Mouse (Mus musculus) telencephalon, adult 2 months (tissue): ENCODE measurements around the gene Paf1.

Experiments used
- DNase-seq: peaks from one replicate; pipeline ENCODE4 v3.0.0-alpha.2; 2011; ENCODE audit warnings: low read depth, low spot score

The Paf1 gene

GRCm38 (mm10) chr7:28435660-28436259 is 43.0 kb downstream of the Paf1 start:
- DNase-seq: no peak

GRCm38 (mm10) chr7:28436271-28436904 is 43.6 kb downstream of the Paf1 start:
- DNase-seq: peak; percentile 100

- peak; percentile 77 for DNase-seq
Observed at GRCm38 (mm10) chr7:28436932-28437570, 44.3 kb downstream of the Paf1 start, which contains the start of gene Gmfg. Gene Gmfg (plus strand): TSS chr7:28437447.

- DNase-seq: no peak
Observed at GRCm38 (mm10) chr7:28437964-28438363, 45.2 kb downstream of the Paf1 start.

GRCm38 (mm10) chr7:28438771-28439170 is 46.0 kb downstream of the Paf1 start:
- no peak for DNase-seq

GRCm38 (mm10) chr7:28440739-28441138 is 48.0 kb downstream of the Paf1 start:
- peak; percentile 22 for DNase-seq

- no peak for DNase-seq
Observed at GRCm38 (mm10) chr7:28441776-28442485, 49.2 kb downstream of the Paf1 start.

- peak; percentile 15 for DNase-seq
Observed at GRCm38 (mm10) chr7:28442688-28443087, 49.9 kb downstream of the Paf1 start.

- DNase-seq: no peak
Observed at GRCm38 (mm10) chr7:28444344-28444974, 51.7 kb downstream of the Paf1 start.

GRCm38 (mm10) chr7:28446446-28446845 is 53.7 kb downstream of the Paf1 start:
- DNase-seq: no peak

- no peak for DNase-seq
Observed at GRCm38 (mm10) chr7:28447101-28447830, 54.5 kb downstream of the Paf1 start.

- DNase-seq: no peak
Observed at GRCm38 (mm10) chr7:28447865-28448820, 55.4 kb downstream of the Paf1 start.
